Mouse (Mus musculus) ES-Bruce4 (cell line): ENCODE measurements around the gene Tap1. TPM values are rescaled to one million over a fixed set of nuclear protein-coding genes. Genes with fewer than 3 reads are reported as not detected.

ENCODE experiments used
- H3K27ac ChIP-seq: 2 replicates; pipeline ENCODE4 v1.5.1; 2012; ENCODE audit warnings: low read length, inconsistent platforms; ENCODE audit not compliant: insufficient read depth
- H3K27me3 ChIP-seq: 2 replicates; pipeline ENCODE4 v1.6.1; 2012; ENCODE audit warnings: mild to moderate bottlenecking, low read length, inconsistent platforms; ENCODE audit not compliant: control insufficient read depth, poor library complexity, insufficient read depth, severe bottlenecking
- H3K36me3 ChIP-seq: 2 replicates; pipeline ENCODE4 v1.6.1; 2012; ENCODE audit warnings: inconsistent platforms, mild to moderate bottlenecking, low read length, moderate library complexity; ENCODE audit not compliant: control insufficient read depth, poor library complexity, insufficient read depth, severe bottlenecking
- H3K4me1 ChIP-seq: one replicate; pipeline ENCODE4 v1.8.1; 2011; ENCODE audit warnings: low read length; ENCODE audit not compliant: control insufficient read depth, insufficient read depth
- H3K4me3 ChIP-seq: 2 replicates; pipeline ENCODE4 v1.5.1; 2011; ENCODE audit warnings: low read depth, mild to moderate bottlenecking, low read length
- H3K9ac ChIP-seq: 2 replicates; pipeline ENCODE4 v1.6.1; 2012; ENCODE audit warnings: low read depth, mild to moderate bottlenecking, inconsistent platforms; ENCODE audit not compliant: poor library complexity, severe bottlenecking
- H3K9me3 ChIP-seq: replicated peaks from 2 replicates; pipeline ENCODE4 v1.6.1; 2012; ENCODE audit warnings: mild to moderate bottlenecking, low read length, inconsistent platforms; ENCODE audit not compliant: control insufficient read depth, poor library complexity, insufficient read depth, severe bottlenecking
- CTCF ChIP-seq: IDR thresholded peaks from one replicate; pipeline ENCODE4 v1.8.1; 2011; ENCODE audit warnings: low read depth, low read length
- EP300 ChIP-seq: IDR thresholded peaks from 2 replicates; pipeline ENCODE4 v1.6.1; 2011; ENCODE audit warnings: low read depth, low read length; ENCODE audit not compliant: insufficient read depth
- POLR2A ChIP-seq: IDR thresholded peaks from one replicate; pipeline ENCODE4 v1.8.1; 2011; ENCODE audit warnings: low read length; ENCODE audit not compliant: insufficient read depth
- polyA plus RNA-seq: library from polyadenylated mRNA; stranded (reverse); fragments of >200 nt; gene quantifications from 2 replicates; pipeline ENCODE4 v1.2.4, GENCODE M21; 2011; ENCODE audit warnings: low read depth; ENCODE audit not compliant: missing spikeins, insufficient read depth, insufficient read length

Gene Tap1
- polyA plus RNA-seq, 1 experiment, result 24.6 TPM

DNA sequence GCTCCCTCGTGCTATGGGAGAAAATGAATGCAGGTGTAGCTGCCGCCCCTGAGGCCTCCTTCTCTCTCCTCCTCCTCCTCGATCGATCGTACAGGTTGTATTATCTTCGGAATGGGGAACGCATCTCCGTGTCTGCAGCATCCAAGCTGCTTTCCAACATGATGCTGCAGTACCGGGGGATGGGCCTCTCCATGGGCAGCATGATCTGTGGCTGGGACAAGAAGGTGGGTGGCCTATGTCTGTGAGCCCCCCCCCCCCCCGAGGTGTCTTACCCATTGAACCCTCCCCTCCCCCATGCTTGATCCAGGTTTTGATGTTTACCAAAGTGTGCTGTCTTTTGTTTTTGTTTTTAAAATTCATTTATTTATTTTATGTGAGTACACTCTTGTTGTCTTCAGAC lies 12.7 kb downstream of the Tap1 start:
- no peaks in the 10 kb centered on the region for H3K4me1 ChIP-seq
- no peak for TF ChIP-seq POLR2A
- no peak for TF ChIP-seq CTCF
- no peak for TF ChIP-seq EP300
- no peak overlapping the region for H3K9ac ChIP-seq
- H3K27ac ChIP-seq, result no peak overlapping the region
- H3K27me3 ChIP-seq, result 0 out of 2 replicates have a peak, but pooled peaks cover 2% of the 10 kb centered on the region
- no peaks in the 10 kb centered on the region for H3K36me3 ChIP-seq
- H3K9me3 ChIP-seq, result no peaks in the 10 kb centered on the region
- H3K4me3 ChIP-seq, result no peak overlapping the region

GRCm38 (mm10) chr17:34200772-34201505 lies 13.6 kb downstream of the Tap1 start:
- Histone ChIP-seq H3K9ac (no peak overlapping the region), H3K27ac (no peak overlapping the region), H3K36me3 (no peaks in the 10 kb centered on the region), H3K27me3 (0 out of 2 replicates have a peak, but pooled peaks cover 2% of the 10 kb centered on the region), H3K4me3 (no peak overlapping the region), H3K9me3 (no peaks in the 10 kb centered on the region), H3K4me1 (no peaks in the 10 kb centered on the region)
- TF ChIP-seq POLR2A, result no peak

DNA sequence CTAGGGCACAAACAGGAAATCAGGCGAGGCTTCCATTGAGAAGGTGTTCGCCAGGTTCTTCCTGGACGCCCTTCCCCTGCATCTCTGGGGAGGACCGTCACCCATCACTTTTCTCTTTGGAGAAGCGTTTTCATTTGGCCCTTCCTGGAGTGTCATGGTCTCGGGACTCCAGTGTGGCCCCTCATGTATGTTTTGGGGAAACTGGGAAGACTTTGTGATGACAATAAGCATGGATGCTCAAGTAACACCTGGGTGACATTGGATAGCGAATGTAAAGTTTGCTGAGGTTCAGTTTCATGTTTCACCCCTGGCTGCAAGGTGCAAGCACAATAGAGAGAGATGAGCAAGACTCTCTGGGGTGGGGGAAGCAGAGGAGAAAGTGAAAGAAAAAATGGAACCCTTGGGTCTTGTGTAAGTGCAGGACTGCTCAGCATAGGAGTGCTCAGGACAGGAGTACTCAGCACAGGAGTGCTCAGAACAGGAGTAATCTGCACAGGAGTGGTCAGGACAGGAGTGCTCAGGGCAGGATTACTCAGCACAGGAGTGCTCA lies 14.2 kb downstream of the Tap1 start:
- no peak overlapping the region for H3K4me3 ChIP-seq
- no peak overlapping the region for H3K27ac ChIP-seq
- no peaks in the 10 kb centered on the region for H3K36me3 ChIP-seq
- TF ChIP-seq POLR2A (no peak), CTCF (no peak), EP300 (no peak)
- H3K27me3 ChIP-seq, result 0 out of 2 replicates have a peak, but pooled peaks cover 2% of the 10 kb centered on the region
- no peaks in the 10 kb centered on the region for H3K9me3 ChIP-seq
- H3K4me1 ChIP-seq, result no peaks in the 10 kb centered on the region
- H3K9ac ChIP-seq, result no peak overlapping the region

DNA sequence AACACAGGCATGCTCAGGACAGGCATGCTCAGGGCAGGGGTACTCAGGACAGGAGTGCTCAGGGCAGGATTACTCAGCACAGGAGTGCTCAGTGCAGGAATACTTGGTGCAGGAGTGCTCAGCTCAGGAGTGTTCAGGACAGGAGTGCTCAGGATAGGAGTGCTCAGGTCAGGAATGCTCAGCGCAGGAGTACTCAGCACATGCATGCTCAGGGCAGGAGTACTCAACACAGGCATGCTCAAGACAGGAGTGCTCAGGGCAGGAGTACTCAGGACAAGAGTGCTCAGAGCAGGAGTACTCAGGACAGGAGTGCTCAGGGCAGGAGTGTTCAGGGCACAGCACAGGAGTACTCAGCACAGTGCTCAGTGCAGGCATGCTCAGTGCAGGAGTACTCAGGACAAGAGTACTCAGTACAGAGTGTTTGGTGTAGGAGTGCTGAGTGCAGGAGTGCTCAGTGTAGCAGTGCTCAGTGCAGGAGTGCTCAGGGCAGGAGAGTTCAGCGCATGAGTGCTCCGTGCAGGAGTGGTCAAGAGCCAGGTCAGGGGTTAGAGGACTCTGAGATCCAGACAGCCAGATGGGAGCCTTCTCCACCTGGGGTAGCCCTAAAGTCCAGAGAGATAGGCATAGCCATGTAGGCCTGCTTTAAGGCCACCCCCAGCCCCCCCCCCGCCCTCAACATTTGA lies 15.5 kb downstream of the Tap1 start:
- Histone ChIP-seq H3K27me3 (0 out of 2 replicates have a peak, but pooled peaks cover 2% of the 10 kb centered on the region), H3K4me1 (no peaks in the 10 kb centered on the region), H3K36me3 (no peaks in the 10 kb centered on the region), H3K9me3 (no peaks in the 10 kb centered on the region), H3K4me3 (no peak overlapping the region), H3K9ac (no peak overlapping the region), H3K27ac (no peak overlapping the region)
- TF ChIP-seq EP300, result no peak
- TF ChIP-seq POLR2A, result no peak
- no peak for TF ChIP-seq CTCF

- H3K27me3 ChIP-seq, result no peaks in the 10 kb centered on the region
- no peak within 1 kb of the TSS for H3K27ac ChIP-seq
- no peaks in the 10 kb centered on the region for H3K36me3 ChIP-seq
- H3K4me3 ChIP-seq, result peak within 1 kb of the TSS; percentile 85
- peak within 1 kb of the TSS; percentile 69 for H3K9ac ChIP-seq
- H3K4me1 ChIP-seq, result no peaks in the 10 kb centered on the region
- no peak for TF ChIP-seq POLR2A
- TF ChIP-seq CTCF, result no peak
- no peak for TF ChIP-seq EP300
- no peaks in the 10 kb centered on the region for H3K9me3 ChIP-seq
Measured at GRCm38 (mm10) chr17:34203444-34203843, 16.1 kb downstream of the Tap1 start, which contains the start of gene Tap2. TSS of gene Tap2 (plus strand) at chr17:34203527.
